Mouse (Mus musculus): ENCODE data around the gene Psap.
A peak's percentile ranks its signal among the peaks of the same experiment; 100 is the strongest.

Gene Psap

GRCm38 (mm10) chr10:60347768-60348610 lies 70.6 kb downstream of the Psap start:
- no peak for DNase-seq (ENCODE audit: low spot score in 2 of 2)

GRCm38 (mm10) chr10:60349056-60349455 lies 71.6 kb downstream of the Psap start:
- peak in 1 of 2 experiments; percentile 55 for DNase-seq (ENCODE audit: low spot score in 2 of 2)

DNA sequence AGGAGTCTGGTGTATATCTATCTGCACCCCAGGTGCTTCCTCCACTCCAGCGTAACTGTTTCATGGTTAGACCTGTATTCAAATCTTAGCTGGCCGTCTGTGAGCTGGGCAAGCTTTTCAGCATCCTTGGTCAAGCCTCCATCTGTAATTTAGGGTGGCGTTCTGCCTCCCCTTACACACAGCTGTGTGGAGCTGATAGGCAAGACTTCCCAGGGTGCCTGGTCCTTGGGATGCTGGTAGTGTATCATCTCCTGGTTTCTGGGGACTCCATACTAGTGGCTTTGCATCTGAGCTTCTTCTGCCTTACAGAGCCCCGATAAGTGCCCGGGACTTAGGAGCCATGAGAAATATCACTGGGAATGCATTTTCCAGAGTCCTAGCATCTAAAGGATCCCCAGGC lies 72.2 kb downstream of the Psap start:
- DNase-seq (ENCODE audit: low spot score in 2 of 2), result no peak

- no peak for DNase-seq (ENCODE audit: low spot score in 2 of 2)
Measured at GRCm38 (mm10) chr10:60350077-60350804, 72.8 kb downstream of the Psap start.

DNA sequence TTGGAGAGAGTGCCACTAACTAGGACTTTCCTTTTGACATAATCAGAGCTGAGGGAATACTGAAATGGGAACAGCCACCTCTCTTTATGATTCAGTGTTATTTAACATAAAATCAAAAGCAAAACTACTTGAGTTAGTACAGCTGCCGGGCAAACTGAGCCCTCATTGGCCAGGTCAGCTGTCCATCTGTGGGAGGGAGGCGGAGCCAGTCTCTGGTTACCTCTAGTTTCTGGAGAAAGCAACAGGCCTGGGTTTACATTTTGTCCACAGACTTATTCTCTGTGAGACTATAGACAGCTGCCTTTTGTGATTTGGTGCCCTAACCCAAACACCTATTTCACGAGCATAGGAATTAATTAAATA lies 73.4 kb downstream of the Psap start:
- peak; percentile 85 to 95 for DNase-seq (ENCODE audit: low spot score in 2 of 2)

GRCm38 (mm10) chr10:60351248-60351647 lies 73.8 kb downstream of the Psap start:
- DNase-seq (ENCODE audit: low spot score in 2 of 2), result no peak

GRCm38 (mm10) chr10:60351761-60352455 lies 74.5 kb downstream of the Psap start:
- peak in 1 of 2 experiments; percentile 68 for DNase-seq (ENCODE audit: low spot score in 2 of 2)
